Mouse (Mus musculus): ENCODE data around the gene Spryd3. TPM values are rescaled to one million over a fixed set of nuclear protein-coding genes. Genes with fewer than 3 reads are reported as not detected.

Spryd3 gene
- total RNA-seq, 2 experiments from 2014 or later: 4.4 to 5.8 TPM

GRCm38 (mm10) chr15:102144274-102144711 is 8.3 kb upstream of the Spryd3 start, which contains the start of gene Igfbp6:
Igfbp6 (plus strand) TSS chr15:102144362.
- intact Hi-C loops (cut with DNase I): no loop called here
- peak within 1 kb of the TSS; percentile 87 for H3K27ac ChIP-seq
- DNase-seq: peak; percentile 74
- H3K4me3 ChIP-seq: peak within 1 kb of the TSS; percentile 68
- TF ChIP-seq CTCF (IDR thresholded peaks at IDR 0.05): no peak

- peak; percentile 80 for DNase-seq
- intact Hi-C loops (cut with DNase I): no loop called here
- no peak for TF ChIP-seq CTCF (IDR thresholded peaks at IDR 0.05)
- peak overlapping the region; percentile 87 for H3K27ac ChIP-seq
- H3K4me3 ChIP-seq: peak overlapping the region; percentile 68
Measured at GRCm38 (mm10) chr15:102142914-102143912, 7.2 kb upstream of the Spryd3 start.

GRCm38 (mm10) chr15:102141120-102141519 is 5.1 kb upstream of the Spryd3 start:
- Histone ChIP-seq H3K27ac (no peak overlapping the region), H3K4me3 (no peak overlapping the region)
- no peak for DNase-seq
- intact Hi-C loops (cut with DNase I): no loop called here
- no peak for TF ChIP-seq CTCF (IDR thresholded peaks at IDR 0.05)

GRCm38 (mm10) chr15:102135522-102136128 is 409 bp downstream of the Spryd3 start:
- intact Hi-C loops (cut with DNase I): loop anchor here (1.0 kb wide), 1 partner anchor 33 kb away; no protein-coding TSS in a partner anchor

GRCm38 (mm10) chr15:102134709-102135108 is 1.3 kb downstream of the Spryd3 start:
- DNase-seq: no peak
- H3K4me3 ChIP-seq: no peak overlapping the region
- intact Hi-C loops (cut with DNase I): no loop called here
- TF ChIP-seq CTCF (IDR thresholded peaks at IDR 0.05): no peak
- H3K27ac ChIP-seq: no peak overlapping the region

More at GRCm38 (mm10) chr15:102135522-102136128, 409 bp downstream of the Spryd3 start:
- no peak for DNase-seq
- no peak for TF ChIP-seq CTCF (IDR thresholded peaks at IDR 0.05)
- Histone ChIP-seq H3K27ac (peak overlapping the region; percentile 92), H3K4me3 (peak overlapping the region; percentile 98)

- TF ChIP-seq CTCF (IDR thresholded peaks at IDR 0.05): no peak
- no peak overlapping the region for H3K4me3 ChIP-seq
- H3K27ac ChIP-seq: no peak overlapping the region
- no peak for DNase-seq
- intact Hi-C loops (cut with DNase I): no loop called here
Measured at GRCm38 (mm10) chr15:102133314-102133713, 2.7 kb downstream of the Spryd3 start.

GRCm38 (mm10) chr15:102126303-102126702 is 9.7 kb downstream of the Spryd3 start:
- intact Hi-C loops (cut with DNase I): no loop called here
- peak; percentile 76 for DNase-seq
- Histone ChIP-seq H3K27ac (peak overlapping the region; percentile 62), H3K4me3 (no peak overlapping the region; the same call in 1 of the 2 replicates)
- no peak for TF ChIP-seq CTCF (IDR thresholded peaks at IDR 0.05)

GRCm38 (mm10) chr15:102120530-102120929 is 15.5 kb downstream of the Spryd3 start:
- intact Hi-C loops (cut with DNase I): loop anchor here (2.0 kb wide), 1 partner anchor 26 kb away; no protein-coding TSS in a partner anchor
- peak overlapping the region; percentile 79 for H3K27ac ChIP-seq

GRCm38 (mm10) chr15:102119831-102120170 is 16.2 kb downstream of the Spryd3 start:
- DNase-seq: peak; percentile 24
- Histone ChIP-seq H3K27ac (peak overlapping the region; percentile 79), H3K4me3 (no peak overlapping the region)
- no peak for TF ChIP-seq CTCF (IDR thresholded peaks at IDR 0.05)
- intact Hi-C loops (cut with DNase I): loop anchor here (2.0 to 10.0 kb wide), 2 partner anchors 27 to 105 kb away; no protein-coding TSS in a partner anchor

More at GRCm38 (mm10) chr15:102120530-102120929, 15.5 kb downstream of the Spryd3 start:
- no peak overlapping the region for H3K4me3 ChIP-seq
- TF ChIP-seq CTCF (IDR thresholded peaks at IDR 0.05): no peak
- peak; percentile 76 for DNase-seq

- no peak for TF ChIP-seq CTCF (IDR thresholded peaks at IDR 0.05)
- no peak overlapping the region for H3K4me3 ChIP-seq
- intact Hi-C loops (cut with DNase I): loop anchor here (10.0 kb wide), 1 partner anchor 106 kb away; no protein-coding TSS in a partner anchor
- peak overlapping the region; percentile 79 for H3K27ac ChIP-seq
- DNase-seq: peak; percentile 33
Measured at GRCm38 (mm10) chr15:102119121-102119830, 16.8 kb downstream of the Spryd3 start.

- H3K4me3 ChIP-seq: no peak overlapping the region
- DNase-seq: no peak
- no peak for TF ChIP-seq CTCF (IDR thresholded peaks at IDR 0.05)
- peak overlapping the region; percentile 79 for H3K27ac ChIP-seq
- intact Hi-C loops (cut with DNase I): loop anchor here (10.0 kb wide), 1 partner anchor 106 kb away; no protein-coding TSS in a partner anchor
Measured at GRCm38 (mm10) chr15:102118591-102118990, 17.4 kb downstream of the Spryd3 start.

Data from gastrocnemius, adult 2 months (tissue).